Mouse (Mus musculus) heart, postnatal 36 days (tissue): ENCODE measurements around the gene Pcare. TPM values are rescaled to one million over a fixed set of nuclear protein-coding genes. Genes with fewer than 3 reads are reported as not detected.

ENCODE experiments used
- DNase-seq, 2 experiments: peaks; one replicate each; pipeline ENCODE4 v3.0.0; 2021 to 2022
- intact Hi-C: fragments of 180-260 bp; cut with DNase I; formaldehyde crosslinking; loops from one replicate; pipeline ENCODE4 v1.15.1; 2025
- total RNA-seq, 2 experiments: library from RNA; stranded (reverse); gene quantifications; 2 replicates each; pipeline ENCODE4 v1.2.3; 2021

The Pcare gene
- total RNA-seq, 2 experiments from 2014 or later, result 0.14 to 0.41 TPM

DNA sequence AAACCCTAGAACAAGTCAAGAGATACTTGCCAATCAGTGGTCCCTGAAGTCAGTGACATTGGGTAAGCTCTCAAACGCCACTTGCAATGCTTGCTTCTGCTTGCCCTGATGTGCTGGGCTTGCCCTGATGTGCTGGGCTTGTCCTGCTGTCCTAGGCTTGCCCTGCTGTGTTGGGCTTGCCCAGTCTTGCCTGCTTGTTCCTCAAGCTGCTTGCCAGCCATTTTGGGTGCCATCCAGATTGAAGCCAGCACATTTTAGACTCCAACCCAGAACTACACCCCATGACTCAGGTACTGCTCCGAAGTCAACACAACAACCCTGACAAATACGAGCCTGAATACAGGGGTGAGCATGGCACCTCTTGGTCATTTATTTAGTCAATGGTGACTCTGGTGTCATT lies 10.5 kb downstream of the Pcare start:
- intact Hi-C loops, result no loop called here
- no peak for DNase-seq

GRCm38 (mm10) chr17:71736442-71736841 lies 16.3 kb downstream of the Pcare start:
- intact Hi-C loops, result no loop called here
- DNase-seq, result no peak

DNA sequence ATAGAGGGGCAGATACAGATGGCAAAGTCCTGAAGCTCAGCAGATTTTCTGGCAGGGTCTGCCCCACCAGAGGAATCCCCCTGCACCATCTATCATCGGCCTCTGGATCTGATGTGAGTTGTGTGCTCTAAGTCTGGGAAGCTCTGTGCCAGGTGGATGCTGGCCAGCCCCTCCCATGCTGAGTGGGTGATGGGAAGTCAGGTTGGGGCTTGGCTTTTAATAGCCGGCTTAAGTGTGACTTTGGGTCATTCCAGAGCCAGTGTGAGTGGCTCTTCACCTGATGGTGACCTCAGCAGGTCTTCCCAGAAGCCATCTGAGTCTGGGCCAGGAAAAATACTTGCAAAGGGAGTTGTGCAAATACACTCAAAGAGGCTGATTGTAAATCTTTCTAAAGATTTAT lies 22.0 kb downstream of the Pcare start:
- peak; percentile 52 to 70 for DNase-seq
- intact Hi-C loops, result loop anchor here (2.0 kb wide), 1 partner anchor 32 kb away; no protein-coding TSS in a partner anchor

- intact Hi-C loops, result loop anchor here (2.0 kb wide), 1 partner anchor 16 kb away; no protein-coding TSS in a partner anchor
- DNase-seq, result no peak
These were observed 31.7 kb downstream of the Pcare start for GRCm38 (mm10) chr17:71721019-71721418.

DNA sequence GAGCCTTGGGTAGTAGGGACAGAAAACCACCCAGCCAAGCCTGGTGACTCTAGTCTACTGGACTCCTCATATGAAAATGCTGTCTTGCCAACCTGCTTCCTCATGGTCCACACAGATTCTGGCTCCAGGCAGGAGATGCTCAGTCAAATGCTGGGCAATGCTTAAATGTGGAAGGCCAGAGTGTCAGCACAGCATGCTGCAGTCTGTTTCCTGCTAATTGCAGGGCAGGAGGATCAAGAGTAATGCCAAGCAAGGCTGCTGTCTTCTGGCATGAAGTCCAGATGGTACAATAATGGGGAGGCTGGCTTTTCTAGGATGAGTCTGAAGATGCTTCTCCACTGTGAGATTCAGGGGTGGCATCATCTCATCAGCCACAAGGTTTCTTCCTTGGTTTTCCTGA lies 32.3 kb downstream of the Pcare start:
- no peak for DNase-seq
- intact Hi-C loops, result loop anchor here (2.0 kb wide), 1 partner anchor 16 kb away; no protein-coding TSS in a partner anchor

DNA sequence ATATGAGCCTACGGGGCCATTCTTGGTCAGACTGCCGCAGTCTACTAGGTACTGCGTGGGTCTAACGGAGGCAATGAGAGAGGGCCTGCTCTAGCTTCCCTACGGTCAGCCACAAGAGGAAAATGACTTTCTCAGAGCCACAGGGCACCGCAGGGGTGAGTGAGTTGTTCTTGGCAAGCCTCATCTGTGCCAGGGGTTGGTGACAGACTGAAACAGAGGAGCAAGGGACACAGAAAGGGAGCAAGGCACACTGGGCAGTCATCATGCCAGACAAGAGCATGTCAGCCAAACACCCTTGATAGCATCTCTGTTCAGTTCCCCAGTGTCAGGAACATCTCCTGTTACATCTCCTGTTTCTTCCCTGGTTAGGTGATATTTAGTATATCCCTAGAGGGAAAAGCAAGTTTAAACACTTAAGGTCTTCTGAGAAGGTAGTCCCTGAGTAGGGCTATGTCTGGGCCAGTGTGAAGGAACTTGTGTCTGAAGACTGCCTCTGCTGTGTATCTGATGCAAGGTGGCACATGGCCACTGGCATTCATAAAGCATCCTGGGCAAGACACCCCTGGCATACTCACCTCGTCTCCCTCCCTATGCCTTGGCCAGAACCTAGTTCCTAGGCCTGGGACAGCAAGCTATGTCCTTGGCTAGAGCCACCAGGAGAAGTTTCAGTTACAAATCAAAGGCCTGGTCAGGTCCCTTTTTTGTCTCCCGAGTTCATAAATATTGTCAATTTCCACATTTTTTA lies 34.6 kb downstream of the Pcare start:
- intact Hi-C loops, result no loop called here
- DNase-seq, result no peak

DNA sequence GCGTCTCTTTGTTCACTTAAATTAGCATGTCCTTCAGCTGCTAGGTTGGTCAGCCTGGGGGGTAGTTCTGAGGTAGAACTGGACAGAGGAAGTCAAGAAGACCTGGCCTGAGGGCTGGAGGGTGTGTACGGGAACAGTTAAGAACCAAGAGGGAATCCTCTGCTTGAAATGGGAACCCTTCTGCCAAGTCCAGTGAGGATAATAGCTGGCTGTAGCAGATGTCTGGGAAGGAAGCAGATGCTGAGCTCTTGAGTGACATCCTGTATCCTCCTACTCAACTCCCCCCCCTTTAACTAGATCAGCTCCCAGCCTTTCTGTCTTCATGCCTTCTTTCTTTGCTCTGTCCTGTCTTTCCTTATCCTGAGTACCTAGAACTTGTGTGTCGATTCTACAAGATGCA lies 37.7 kb downstream of the Pcare start:
- intact Hi-C loops, result no loop called here
- no peak for DNase-seq

DNA sequence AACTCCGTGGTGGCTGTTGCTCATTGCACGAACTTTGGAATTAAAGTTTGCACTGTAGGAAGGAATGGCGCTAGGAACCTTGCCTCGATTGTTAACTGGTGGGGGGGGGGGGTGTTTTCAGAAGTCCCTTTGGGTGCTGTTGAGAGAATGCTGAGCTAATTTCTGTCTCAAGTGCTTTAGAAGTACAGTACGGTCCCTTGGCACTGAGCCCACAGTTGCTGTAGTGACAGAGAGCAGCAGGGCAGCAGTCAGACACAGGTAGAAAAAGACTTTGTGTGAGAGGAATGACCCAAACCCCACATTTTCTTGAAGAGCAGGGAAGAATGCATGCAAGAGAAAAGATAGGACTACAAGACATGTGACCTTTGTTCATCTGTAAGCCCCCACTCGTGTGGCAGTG lies 40.4 kb downstream of the Pcare start:
- intact Hi-C loops, result no loop called here
- DNase-seq, result peak; percentile 44 to 51

GRCm38 (mm10) chr17:71707715-71708114 lies 45.0 kb downstream of the Pcare start:
- intact Hi-C loops, result no loop called here
- no peak for DNase-seq

DNA sequence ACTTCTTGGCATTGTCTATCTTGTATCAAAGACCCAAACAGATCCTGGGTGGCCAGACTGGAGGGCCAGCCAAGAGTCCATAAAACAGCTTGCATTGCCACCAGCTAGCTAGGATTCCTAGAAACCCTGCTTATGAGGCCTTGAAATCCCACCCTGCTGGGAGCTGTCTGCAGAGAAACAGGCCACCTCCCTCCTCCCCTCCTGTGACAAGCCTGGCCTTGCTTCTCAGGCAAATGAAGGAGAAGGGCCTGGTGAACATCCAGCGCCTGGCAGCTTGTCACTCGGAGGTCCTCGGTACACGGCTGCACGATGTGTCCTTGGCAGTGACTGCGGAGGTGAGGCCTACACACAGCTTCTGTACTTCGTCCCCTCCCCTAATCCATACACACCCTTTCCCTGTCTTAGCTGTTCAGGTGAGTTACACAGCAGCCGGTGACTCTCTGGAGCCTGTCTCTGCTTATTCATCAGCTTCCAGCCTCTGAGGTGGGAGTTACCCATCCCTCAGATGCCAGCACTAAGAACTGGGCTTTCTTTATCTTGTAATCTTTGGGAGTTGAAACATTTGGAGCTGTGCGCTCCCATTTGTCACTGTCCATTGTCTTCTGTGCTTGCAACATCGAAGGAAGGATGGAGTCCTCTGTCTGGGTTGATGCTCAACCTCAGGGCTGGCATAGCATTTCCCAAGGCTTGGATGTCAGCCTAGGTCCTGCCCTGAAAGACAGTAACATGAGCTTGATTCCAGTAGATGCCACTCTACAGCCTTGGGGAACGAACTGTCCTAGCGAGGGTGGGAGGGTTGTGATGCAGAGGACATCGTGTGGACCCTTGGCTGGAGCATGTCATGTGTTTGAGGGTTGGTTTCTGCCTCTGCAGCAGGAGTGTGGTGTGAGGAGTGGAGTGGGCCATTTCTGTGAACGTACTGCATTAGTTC lies 46.9 kb downstream of the Pcare start:
- intact Hi-C loops, result loop anchor here (2.0 kb wide), 1 partner anchor 15 kb away; no protein-coding TSS in a partner anchor

GRCm38 (mm10) chr17:71705113-71705512 lies 47.6 kb downstream of the Pcare start:
- DNase-seq, result no peak
- intact Hi-C loops, result loop anchor here (2.0 kb wide), 1 partner anchor 16 kb away; no protein-coding TSS in a partner anchor

More for the DNA sequence above, 46.9 kb downstream of the Pcare start:
- DNase-seq, result peak; percentile 37 to 50

DNA sequence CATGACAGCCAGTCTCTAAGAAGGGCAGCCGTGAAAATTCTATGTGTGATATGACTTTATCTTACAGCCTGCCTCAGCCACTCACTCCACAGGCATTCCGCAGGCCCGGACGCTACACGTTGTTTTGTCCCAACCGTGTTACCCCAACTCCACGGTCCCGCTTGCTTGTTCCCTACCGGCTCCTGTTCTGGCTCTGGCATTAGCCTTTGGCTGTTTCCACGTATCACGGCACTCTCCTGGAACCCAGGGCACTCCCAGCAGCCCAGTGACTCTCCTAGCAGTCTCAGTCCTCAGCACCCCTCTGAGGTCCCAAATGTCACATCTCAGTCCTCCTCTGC lies 54.1 kb downstream of the Pcare start:
- intact Hi-C loops, result loop anchor here (2.0 to 5.0 kb wide), 3 partner anchors 32 to 99 kb away; no protein-coding TSS in a partner anchor
- peak in 1 of 2 experiments; percentile 32 for DNase-seq

DNA sequence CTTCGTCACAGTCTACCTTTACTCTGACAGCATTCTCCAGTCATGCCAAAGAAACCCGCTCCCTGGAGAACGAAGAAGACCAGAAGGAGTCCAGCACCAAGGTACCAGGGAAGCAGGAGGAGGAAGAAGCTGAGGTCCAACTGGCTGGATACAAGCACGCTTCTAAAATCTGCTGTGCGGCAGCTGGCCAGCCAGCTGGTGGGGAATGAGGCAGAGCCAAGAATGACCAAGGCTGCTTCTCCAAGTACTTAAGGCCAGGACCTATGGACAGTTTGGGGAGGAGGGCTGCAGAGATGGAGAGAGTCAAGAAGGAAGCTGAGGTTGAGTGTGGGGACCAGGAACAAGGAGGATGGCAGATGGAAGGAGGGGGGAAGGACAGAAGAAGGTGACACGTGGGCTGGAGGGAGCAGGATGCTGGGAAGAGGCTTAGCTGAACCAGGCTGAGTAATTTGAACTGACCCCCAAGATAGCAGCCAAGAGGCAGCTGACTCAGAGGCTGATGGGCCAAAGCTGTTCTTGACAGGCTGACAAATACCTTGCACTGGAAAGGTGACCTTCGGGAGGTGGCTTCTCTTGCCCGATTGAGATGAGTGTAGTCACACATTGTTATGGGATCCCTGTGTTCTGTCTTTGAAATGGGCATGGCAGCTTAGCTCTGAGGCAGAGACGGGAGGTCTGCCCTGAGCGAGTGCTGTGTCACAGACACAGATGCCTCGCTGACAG lies 54.6 kb downstream of the Pcare start:
- DNase-seq, result peak; percentile 53 to 65
- intact Hi-C loops, result loop anchor here (2.0 to 5.0 kb wide), 3 partner anchors 33 to 99 kb away; no protein-coding TSS in a partner anchor

GRCm38 (mm10) chr17:71696396-71696795 lies 56.3 kb downstream of the Pcare start:
- intact Hi-C loops, result loop anchor here (5.0 kb wide), 2 partner anchors 86 to 101 kb away; no protein-coding TSS in a partner anchor

DNA sequence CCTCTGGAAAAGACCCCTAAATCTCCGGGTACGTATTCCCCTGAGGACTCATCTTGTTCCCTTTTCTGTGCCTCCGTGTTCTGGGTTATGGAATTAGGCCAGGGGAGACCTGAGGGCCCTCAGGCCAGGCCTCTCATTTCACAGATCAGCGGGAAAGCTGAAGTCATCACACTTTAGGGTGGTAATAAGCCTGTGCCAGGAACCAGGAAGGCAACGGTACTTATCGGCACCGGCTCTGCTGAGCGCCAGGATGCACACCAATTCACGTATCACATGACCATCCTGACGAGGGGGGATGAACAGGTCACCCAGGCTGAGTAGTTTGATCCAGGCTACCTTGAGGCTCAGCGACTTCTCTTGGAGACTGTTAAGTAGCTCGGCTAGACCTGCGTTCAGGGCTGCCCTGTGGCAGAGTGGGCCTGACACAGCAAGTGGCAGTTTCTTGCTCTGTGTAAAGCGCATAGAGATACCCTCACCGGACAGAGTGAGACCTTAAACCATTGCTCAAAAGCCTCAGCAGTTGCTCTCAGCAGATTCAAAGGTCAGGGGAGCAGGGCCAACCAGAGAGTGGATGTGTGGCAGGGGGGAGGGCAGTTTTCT lies 56.9 kb downstream of the Pcare start:
- intact Hi-C loops, result loop anchor here (5.0 kb wide), 2 partner anchors 86 to 101 kb away; no protein-coding TSS in a partner anchor
- peak in 1 of 2 experiments; percentile 31 for DNase-seq

More at GRCm38 (mm10) chr17:71696396-71696795, 56.3 kb downstream of the Pcare start:
- DNase-seq, result peak; percentile 32 to 48

DNA sequence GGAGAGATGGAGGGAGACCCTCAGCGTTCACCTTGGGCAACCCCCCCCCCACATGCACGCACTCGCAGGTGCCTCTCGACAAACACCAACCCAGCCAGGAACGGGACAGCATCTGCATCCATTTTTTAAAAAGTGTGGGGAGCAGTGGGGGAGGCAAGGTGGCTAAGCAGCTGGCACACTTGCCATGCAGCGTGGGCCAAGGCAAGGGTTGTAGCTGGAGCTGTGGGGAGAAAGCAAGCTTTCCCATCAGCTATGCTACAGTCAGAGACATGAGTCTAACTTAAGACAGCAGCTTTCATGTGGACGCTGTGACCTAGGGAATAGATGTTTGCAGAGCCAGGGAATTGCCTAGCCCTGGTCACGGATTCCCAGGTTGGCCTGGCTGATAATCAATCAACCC lies 57.5 kb downstream of the Pcare start:
- no peak for DNase-seq
- intact Hi-C loops, result loop anchor here (5.0 kb wide), 2 partner anchors 87 to 102 kb away; no protein-coding TSS in a partner anchor

DNA sequence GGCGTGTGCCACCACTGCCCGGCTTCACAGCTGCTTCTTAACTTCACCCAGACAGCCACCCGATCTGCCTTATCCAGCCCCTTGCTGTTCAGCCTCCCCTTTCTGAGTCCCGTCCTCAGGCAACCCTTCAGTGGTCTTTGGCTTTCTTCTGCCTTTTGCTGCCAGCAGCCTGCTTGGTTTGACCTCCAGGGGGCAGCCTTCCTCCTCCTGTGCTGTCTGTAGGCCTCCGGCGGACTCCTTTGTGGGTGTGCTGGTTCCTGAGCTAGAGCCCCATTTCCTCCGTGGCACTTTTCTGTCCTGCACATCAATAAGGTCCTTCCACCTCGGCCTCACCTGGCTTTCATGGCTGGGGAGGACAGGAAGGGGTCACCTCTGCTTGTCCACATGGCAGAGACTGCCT lies 58.9 kb downstream of the Pcare start:
- DNase-seq, result no peak
- intact Hi-C loops, result no loop called here
